Mouse (Mus musculus) megakaryocyte, embryonic 14.5 days (primary cell): ENCODE measurements around the gene Ppm1a. TPM values are rescaled to one million over a fixed set of nuclear protein-coding genes. Genes with fewer than 3 reads are reported as not detected.
"Not testable (repeated sequence)": the region's sequence is repeated elsewhere in the genome, so short reads cannot be mapped to it uniquely, and the experiment has no call there.

Experiments
- H3K27me3 ChIP-seq: replicated peaks from 2 replicates; pipeline ENCODE3; 2012; ENCODE audit warnings: inconsistent platforms
- H3K36me3 ChIP-seq: replicated peaks from 2 replicates; pipeline ENCODE3; 2012; ENCODE audit warnings: low read length, inconsistent platforms, mixed read lengths
- H3K4me1 ChIP-seq: 2 replicates; pipeline ENCODE4 v1.6.1; 2012; ENCODE audit warnings: inconsistent platforms
- H3K4me3 ChIP-seq: replicated peaks from 2 replicates; pipeline ENCODE3; 2012; ENCODE audit warnings: moderate library complexity, mild to moderate bottlenecking, inconsistent platforms
- H3K9me3 ChIP-seq: 2 replicates; pipeline ENCODE4 v1.6.1; 2012; ENCODE audit warnings: inconsistent platforms
- FLI1 ChIP-seq: IDR thresholded peaks from 2 replicates; pipeline ENCODE4 v1.6.1; 2012; ENCODE audit warnings: low read length, inconsistent platforms, mixed read lengths
- GATA1 ChIP-seq: IDR thresholded peaks from 3 replicates; pipeline ENCODE4 v1.6.1; 2012; ENCODE audit warnings: mixed read lengths, low read length, inconsistent platforms, borderline replicate concordance
- polyA plus RNA-seq: library from polyadenylated mRNA; stranded (reverse); fragments of >175 nt; gene quantifications from 2 replicates; pipeline ENCODE4 v1.2.3, GENCODE M21; 2012; ENCODE audit warnings: low replicate concordance; ENCODE audit not compliant: insufficient read depth

Ppm1a gene
- polyA plus RNA-seq, 1 experiment = 15.3 TPM

GRCm38 (mm10) chr12:72771711-72772110 is 14.5 kb downstream of the Ppm1a start:
- TF ChIP-seq FLI1 (no peak), GATA1 (no peak)
- peaks cover 42% of the 10 kb centered on the region for H3K36me3 ChIP-seq
- peaks cover 3% of the 10 kb centered on the region; the same call in 1 of the 2 replicates for H3K9me3 ChIP-seq
- peaks cover 38% of the 10 kb centered on the region for H3K4me1 ChIP-seq
- H3K27me3 ChIP-seq = no peaks in the 10 kb centered on the region
- H3K4me3 ChIP-seq = no peak overlapping the region

- no peak overlapping the region for H3K4me3 ChIP-seq
- no peak for TF ChIP-seq FLI1
- TF ChIP-seq GATA1 = no peak
- peaks cover 26% of the 10 kb centered on the region for H3K4me1 ChIP-seq
- H3K36me3 ChIP-seq = peaks cover 39% of the 10 kb centered on the region
- no peaks in the 10 kb centered on the region for H3K27me3 ChIP-seq
- H3K9me3 ChIP-seq = peaks cover 3% of the 10 kb centered on the region; the same call in 1 of the 2 replicates
Observed at GRCm38 (mm10) chr12:72773921-72774320, 16.7 kb downstream of the Ppm1a start.

GRCm38 (mm10) chr12:72777244-72777643 is 20.0 kb downstream of the Ppm1a start:
- Histone ChIP-seq H3K4me3 (no peak overlapping the region), H3K27me3 (no peaks in the 10 kb centered on the region), H3K36me3 (peaks cover 17% of the 10 kb centered on the region), H3K4me1 (peaks cover 30% of the 10 kb centered on the region), H3K9me3 (no peaks in the 10 kb centered on the region)
- TF ChIP-seq GATA1 = no peak
- TF ChIP-seq FLI1 = no peak

- no peak overlapping the region for H3K4me3 ChIP-seq
- H3K4me1 ChIP-seq = peaks cover 29% of the 10 kb centered on the region
- TF ChIP-seq GATA1 (no peak), FLI1 (no peak)
- H3K27me3 ChIP-seq = no peaks in the 10 kb centered on the region
- H3K9me3 ChIP-seq = no peaks in the 10 kb centered on the region
- peaks cover 34% of the 10 kb centered on the region for H3K36me3 ChIP-seq
Observed at GRCm38 (mm10) chr12:72780136-72780535, 22.9 kb downstream of the Ppm1a start.

GRCm38 (mm10) chr12:72782786-72783185 is 25.5 kb downstream of the Ppm1a start:
- not testable (repeated sequence) for H3K27me3 ChIP-seq, H3K4me3 ChIP-seq, H3K9me3 ChIP-seq
- H3K4me1 ChIP-seq = peaks cover 28% of the 10 kb centered on the region
- H3K36me3 ChIP-seq = peaks cover 45% of the 10 kb centered on the region

- H3K9me3 ChIP-seq = no peaks in the 10 kb centered on the region
- no peak for TF ChIP-seq FLI1
- no peak for TF ChIP-seq GATA1
- peaks cover 9% of the 10 kb centered on the region for H3K4me1 ChIP-seq
Observed at GRCm38 (mm10) chr12:72785183-72785930, 28.1 kb downstream of the Ppm1a start.

GRCm38 (mm10) chr12:72786551-72786950 is 29.3 kb downstream of the Ppm1a start:
- Histone ChIP-seq H3K4me1 (peaks cover 8% of the 10 kb centered on the region), H3K36me3 (peaks cover 54% of the 10 kb centered on the region), H3K4me3 (no peak overlapping the region), H3K27me3 (no peaks in the 10 kb centered on the region), H3K9me3 (no peaks in the 10 kb centered on the region)
- TF ChIP-seq FLI1 = no peak
- TF ChIP-seq GATA1 = no peak

More at GRCm38 (mm10) chr12:72785183-72785930, 28.1 kb downstream of the Ppm1a start:
- Histone ChIP-seq H3K27me3 (no peaks in the 10 kb centered on the region), H3K36me3 (peaks cover 47% of the 10 kb centered on the region), H3K4me3 (no peak overlapping the region)

GRCm38 (mm10) chr12:72786986-72787385 is 29.7 kb downstream of the Ppm1a start:
- TF ChIP-seq FLI1 = no peak
- no peak for TF ChIP-seq GATA1

GRCm38 (mm10) chr12:72790538-72790937 is 33.3 kb downstream of the Ppm1a start:
- Histone ChIP-seq H3K9me3 (no peaks in the 10 kb centered on the region), H3K36me3 (peaks cover 68% of the 10 kb centered on the region), H3K4me1 (peaks cover 4% of the 10 kb centered on the region; the same call in 1 of the 2 replicates), H3K27me3 (no peaks in the 10 kb centered on the region), H3K4me3 (no peak overlapping the region)
- no peak for TF ChIP-seq GATA1
- TF ChIP-seq FLI1 = no peak

More at GRCm38 (mm10) chr12:72786986-72787385, 29.7 kb downstream of the Ppm1a start:
- Histone ChIP-seq H3K36me3 (peaks cover 57% of the 10 kb centered on the region), H3K27me3 (no peaks in the 10 kb centered on the region), H3K4me3 (no peak overlapping the region), H3K9me3 (no peaks in the 10 kb centered on the region), H3K4me1 (peaks cover 8% of the 10 kb centered on the region)

- peaks cover 66% of the 10 kb centered on the region for H3K36me3 ChIP-seq
Observed at GRCm38 (mm10) chr12:72792320-72793091, 35.3 kb downstream of the Ppm1a start.

More at GRCm38 (mm10) chr12:72792320-72793091, 35.3 kb downstream of the Ppm1a start:
- TF ChIP-seq FLI1 (no peak), GATA1 (no peak)
- peaks cover 4% of the 10 kb centered on the region; the same call in 1 of the 2 replicates for H3K4me1 ChIP-seq
- no peaks in the 10 kb centered on the region for H3K9me3 ChIP-seq
- no peak overlapping the region for H3K4me3 ChIP-seq
- H3K27me3 ChIP-seq = no peaks in the 10 kb centered on the region
